Mouse (Mus musculus): ENCODE measurements around the gene BC048679. TPM values are rescaled to one million over a fixed set of nuclear protein-coding genes. Genes with fewer than 3 reads are reported as not detected.

Gene BC048679
- not detected in 2 replicates for polyA plus RNA-seq (2015; fragmentation: Nextera tagmentation; extraction: Ambion mirVana)

DNA sequence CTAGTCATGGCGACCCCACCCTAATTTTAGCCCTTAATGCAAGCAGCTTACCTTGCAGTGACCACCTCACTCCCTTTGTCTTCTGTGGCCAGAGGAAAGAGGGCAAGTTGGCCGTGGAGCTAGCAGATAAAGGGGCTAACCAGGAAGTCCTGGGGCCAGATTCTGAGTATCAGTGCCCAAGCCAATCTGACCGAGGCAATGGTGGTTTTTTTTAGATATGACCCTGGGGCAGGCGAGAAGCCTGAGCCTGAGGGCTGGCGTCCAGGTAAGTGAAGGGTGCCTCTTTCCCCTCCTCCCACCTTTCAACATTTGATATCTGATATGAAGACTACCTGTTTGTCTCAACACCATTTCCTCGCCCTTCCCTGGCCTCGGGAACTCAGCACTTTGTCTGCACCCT, at the start of gene BC048679:
TSS of gene BC048679 (minus strand) at position 101 of the 400 bp plus-strand sequence.
- whole genome bisulfite sequencing = 58% methylated on average over 7 of the region's 7 CpGs
- no peak for ATAC-seq (ENCODE audit: low FRiP score, low TSS enrichment)
- peaks cover 11% of the 10 kb centered on the region for H3K27me3 ChIP-seq (ENCODE audit: insufficient read depth, low read length)
- H3K36me3 ChIP-seq (ENCODE audit: insufficient read depth, low read length) = no peaks in the 10 kb centered on the region
- peaks cover 5% of the 10 kb centered on the region; the same call in 1 of the 2 replicates for H3K4me1 ChIP-seq (ENCODE audit: insufficient read depth, low read length)
- no peak within 1 kb of the TSS for H3K4me2 ChIP-seq (replicated peaks; ENCODE audit: low read depth, low read length)
- no peak within 1 kb of the TSS for H3K9ac ChIP-seq (replicated peaks; ENCODE audit: low read length)
- no peaks in the 10 kb centered on the region for H3K9me3 ChIP-seq (ENCODE audit: low read length)
- H3K4me3 ChIP-seq (ENCODE audit: low read length) = no peak within 1 kb of the TSS
- H3K27ac ChIP-seq (ENCODE audit: low read length) = no peak within 1 kb of the TSS

DNA sequence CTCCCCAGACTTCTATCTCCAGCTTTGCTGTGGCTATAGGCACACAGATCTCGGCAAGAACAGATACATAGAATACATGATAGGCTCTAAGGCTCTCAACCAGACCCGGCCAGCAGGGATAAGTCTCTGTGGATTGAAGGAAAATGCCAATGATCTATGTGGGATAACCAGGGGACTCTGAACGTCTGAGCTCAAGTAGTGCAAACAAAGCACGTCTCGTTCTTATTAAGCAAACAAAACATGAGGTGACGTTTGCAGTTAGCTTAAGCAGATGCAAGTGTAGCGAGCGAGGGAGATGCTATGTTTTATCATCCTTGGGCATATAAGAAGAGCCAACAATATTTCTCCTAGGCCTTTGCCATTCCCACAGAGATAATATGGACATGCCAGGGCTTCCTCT, 44.9 kb upstream of the BC048679 start:
- Histone ChIP-seq H3K27me3 (ENCODE audit: insufficient read depth, low read length) (no peaks in the 10 kb centered on the region), H3K9ac (replicated peaks; ENCODE audit: low read length) (no peak overlapping the region), H3K4me1 (ENCODE audit: insufficient read depth, low read length) (no peaks in the 10 kb centered on the region), H3K36me3 (ENCODE audit: insufficient read depth, low read length) (no peaks in the 10 kb centered on the region), H3K9me3 (ENCODE audit: low read length) (no peaks in the 10 kb centered on the region), H3K4me2 (replicated peaks; ENCODE audit: low read depth, low read length) (no peak overlapping the region), H3K4me3 (ENCODE audit: low read length) (no peak overlapping the region), H3K27ac (ENCODE audit: low read length) (no peak overlapping the region)
- 81% methylated on average over 8 of the region's 8 CpGs for WGBS
- no peak for ATAC-seq (ENCODE audit: low FRiP score, low TSS enrichment)

DNA sequence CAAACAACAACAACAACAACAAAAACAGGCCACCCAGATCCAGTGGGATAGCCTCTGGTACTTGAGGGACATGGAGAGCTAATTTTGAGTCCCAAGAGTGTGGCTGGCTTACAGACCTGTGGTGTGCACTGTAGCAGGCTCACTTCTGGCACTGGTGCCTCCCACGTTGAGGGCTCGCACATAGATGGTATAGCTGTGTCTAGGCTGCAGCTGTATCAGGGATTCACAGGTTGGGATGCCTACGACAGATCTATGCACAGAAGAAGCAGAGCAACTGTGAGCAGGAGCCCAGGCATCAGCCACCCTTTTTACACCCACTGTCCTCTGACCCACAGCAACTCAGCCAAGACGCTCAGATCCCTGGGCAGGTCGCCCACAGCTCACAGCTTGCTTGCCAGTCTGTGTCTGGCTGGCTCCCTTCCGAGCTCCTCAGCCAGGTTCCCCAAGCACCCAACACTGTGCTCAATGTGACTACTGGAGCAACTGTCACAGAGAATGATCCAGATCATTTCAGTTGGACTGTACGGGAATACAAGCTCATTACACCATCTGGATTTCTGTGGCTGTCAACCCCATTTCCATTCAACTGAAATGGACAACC, 43.9 kb upstream of the BC048679 start:
- no peak overlapping the region for H3K4me3 ChIP-seq (ENCODE audit: low read length)
- no peaks in the 10 kb centered on the region for H3K4me1 ChIP-seq (ENCODE audit: insufficient read depth, low read length)
- ATAC-seq (ENCODE audit: low FRiP score, low TSS enrichment) = no peak
- no peak overlapping the region for H3K9ac ChIP-seq (replicated peaks; ENCODE audit: low read length)
- 83% methylated on average over 7 of the region's 7 CpGs for WGBS
- no peaks in the 10 kb centered on the region for H3K27me3 ChIP-seq (ENCODE audit: insufficient read depth, low read length)
- H3K9me3 ChIP-seq (ENCODE audit: low read length) = no peaks in the 10 kb centered on the region
- no peak overlapping the region for H3K4me2 ChIP-seq (replicated peaks; ENCODE audit: low read depth, low read length)
- H3K36me3 ChIP-seq (ENCODE audit: insufficient read depth, low read length) = no peaks in the 10 kb centered on the region
- no peak overlapping the region for H3K27ac ChIP-seq (ENCODE audit: low read length)

DNA sequence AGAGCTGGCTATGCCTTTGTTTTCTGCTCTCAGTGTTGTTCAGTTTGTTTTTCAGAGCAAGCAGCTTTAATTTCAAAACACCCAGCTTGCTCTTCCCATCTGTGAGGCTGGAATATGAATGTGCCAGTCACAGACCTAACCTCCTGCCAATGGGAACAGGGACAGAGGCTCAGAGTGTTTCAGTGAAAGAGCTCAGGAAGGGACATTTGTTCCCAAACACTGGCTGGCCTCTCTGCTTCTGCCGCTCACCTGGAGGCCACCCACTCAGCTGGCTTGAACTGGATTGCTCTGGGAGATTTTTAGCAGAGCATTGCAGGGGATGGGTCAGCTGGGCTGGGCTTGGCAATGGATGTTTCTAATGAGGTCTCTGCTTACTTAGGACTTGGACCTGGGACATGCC, 42.9 kb upstream of the BC048679 start:
- H3K36me3 ChIP-seq (ENCODE audit: insufficient read depth, low read length) = no peaks in the 10 kb centered on the region
- H3K27me3 ChIP-seq (ENCODE audit: insufficient read depth, low read length) = no peaks in the 10 kb centered on the region
- no peak overlapping the region for H3K27ac ChIP-seq (ENCODE audit: low read length)
- no peak overlapping the region for H3K4me2 ChIP-seq (replicated peaks; ENCODE audit: low read depth, low read length)
- 48% methylated on average over 1 of the region's 1 CpGs for WGBS
- H3K4me1 ChIP-seq (ENCODE audit: insufficient read depth, low read length) = no peaks in the 10 kb centered on the region
- ATAC-seq (ENCODE audit: low FRiP score, low TSS enrichment) = no peak
- no peak overlapping the region for H3K4me3 ChIP-seq (ENCODE audit: low read length)
- no peak overlapping the region for H3K9ac ChIP-seq (replicated peaks; ENCODE audit: low read length)
- no peaks in the 10 kb centered on the region for H3K9me3 ChIP-seq (ENCODE audit: low read length)

DNA sequence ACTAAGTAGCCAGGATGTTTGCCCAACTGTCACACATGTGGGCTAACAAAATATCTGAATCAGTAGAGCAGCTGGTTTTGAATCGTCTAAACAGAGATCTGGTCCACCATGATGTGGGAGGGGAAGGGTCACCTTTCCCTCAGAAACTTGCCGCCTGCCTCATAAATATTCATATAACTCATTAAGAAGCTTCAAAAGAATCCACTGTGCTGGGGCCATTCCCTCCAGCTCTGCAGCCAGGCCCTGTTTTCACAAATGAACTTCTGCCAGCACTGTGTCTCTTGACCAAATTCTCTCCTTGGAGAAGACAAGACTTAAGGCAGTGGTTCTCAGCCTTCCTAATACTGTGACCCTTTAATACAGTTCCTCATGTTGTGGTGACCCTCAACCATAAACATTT, 41.5 kb upstream of the BC048679 start:
- H3K4me1 ChIP-seq (ENCODE audit: insufficient read depth, low read length) = no peaks in the 10 kb centered on the region
- H3K4me2 ChIP-seq (replicated peaks; ENCODE audit: low read depth, low read length) = no peak overlapping the region
- H3K27me3 ChIP-seq (ENCODE audit: insufficient read depth, low read length) = no peaks in the 10 kb centered on the region
- WGBS = 12% methylated on average over 2 of the region's 2 CpGs
- no peak overlapping the region for H3K27ac ChIP-seq (ENCODE audit: low read length)
- no peak for ATAC-seq (ENCODE audit: low FRiP score, low TSS enrichment)
- H3K36me3 ChIP-seq (ENCODE audit: insufficient read depth, low read length) = peaks cover 10% of the 10 kb centered on the region; the same call in 1 of the 2 replicates
- H3K4me3 ChIP-seq (ENCODE audit: low read length) = no peak overlapping the region
- no peak overlapping the region for H3K9ac ChIP-seq (replicated peaks; ENCODE audit: low read length)
- no peaks in the 10 kb centered on the region for H3K9me3 ChIP-seq (ENCODE audit: low read length)

DNA sequence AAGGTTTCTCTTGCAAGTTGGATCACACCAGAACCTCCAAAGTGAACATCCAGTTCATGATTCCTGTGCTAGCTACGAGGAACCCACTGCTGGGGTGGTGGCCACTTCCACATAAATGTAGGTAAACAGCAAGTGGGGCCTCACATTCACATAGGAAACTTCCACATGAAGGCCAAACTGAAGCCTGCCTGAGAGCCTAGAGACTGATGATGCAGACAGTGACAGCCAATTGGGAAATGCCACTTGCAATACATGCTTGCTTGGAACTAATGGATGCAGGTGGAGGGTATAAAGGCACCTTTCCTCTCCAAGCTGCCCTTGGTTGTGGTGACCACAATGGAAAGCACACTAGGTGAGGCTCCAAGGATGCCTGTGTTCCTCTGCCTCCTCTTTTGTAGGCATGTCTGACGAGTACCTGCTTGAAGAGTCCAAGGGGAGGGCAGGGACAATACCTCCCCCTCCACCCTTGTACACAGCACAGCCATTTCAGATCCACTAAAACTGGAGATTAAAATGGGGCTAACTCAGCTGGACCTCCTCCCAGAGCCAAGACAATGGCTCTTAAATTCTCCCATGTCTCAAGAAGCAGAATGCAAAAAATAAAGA, 40.1 kb upstream of the BC048679 start:
- ATAC-seq (ENCODE audit: low FRiP score, low TSS enrichment) = no peak
- H3K27me3 ChIP-seq (ENCODE audit: insufficient read depth, low read length) = no peaks in the 10 kb centered on the region

DNA sequence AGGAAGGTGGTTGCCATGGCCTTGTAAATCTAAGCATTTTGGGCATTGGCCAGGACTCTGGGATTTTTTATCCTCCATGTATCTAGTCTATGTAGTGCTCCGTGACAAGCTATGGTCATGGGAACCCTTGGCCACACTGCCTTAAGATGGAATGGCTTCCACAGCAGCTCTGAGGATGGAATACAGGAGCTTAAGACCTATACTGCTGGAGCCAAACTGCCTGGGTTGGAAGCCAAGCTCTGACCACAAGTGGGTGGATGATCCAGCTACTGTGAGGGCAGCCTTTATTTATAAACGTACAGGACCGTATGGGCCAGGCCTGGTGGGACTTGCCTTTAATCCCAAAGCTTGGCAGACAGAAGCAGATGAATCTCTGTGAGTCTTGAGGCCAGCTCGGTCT, 38.4 kb upstream of the BC048679 start:
- Histone ChIP-seq H3K36me3 (ENCODE audit: insufficient read depth, low read length) (peaks cover 39% of the 10 kb centered on the region), H3K27ac (ENCODE audit: low read length) (no peak overlapping the region)
- WGBS = 85% methylated on average over 4 of the region's 4 CpGs

More for the DNA sequence above, 40.1 kb upstream of the BC048679 start:
- no peak overlapping the region for H3K4me3 ChIP-seq (ENCODE audit: low read length)
- H3K4me2 ChIP-seq (replicated peaks; ENCODE audit: low read depth, low read length) = no peak overlapping the region
- H3K36me3 ChIP-seq (ENCODE audit: insufficient read depth, low read length) = peaks cover 24% of the 10 kb centered on the region
- no peaks in the 10 kb centered on the region for H3K4me1 ChIP-seq (ENCODE audit: insufficient read depth, low read length)
- H3K27ac ChIP-seq (ENCODE audit: low read length) = no peak overlapping the region
- no peak overlapping the region for H3K9ac ChIP-seq (replicated peaks; ENCODE audit: low read length)
- peaks cover 12% of the 10 kb centered on the region; the same call in 1 of the 2 replicates for H3K9me3 ChIP-seq (ENCODE audit: low read length)
- WGBS = 65% methylated on average over 2 of the region's 2 CpGs

DNA sequence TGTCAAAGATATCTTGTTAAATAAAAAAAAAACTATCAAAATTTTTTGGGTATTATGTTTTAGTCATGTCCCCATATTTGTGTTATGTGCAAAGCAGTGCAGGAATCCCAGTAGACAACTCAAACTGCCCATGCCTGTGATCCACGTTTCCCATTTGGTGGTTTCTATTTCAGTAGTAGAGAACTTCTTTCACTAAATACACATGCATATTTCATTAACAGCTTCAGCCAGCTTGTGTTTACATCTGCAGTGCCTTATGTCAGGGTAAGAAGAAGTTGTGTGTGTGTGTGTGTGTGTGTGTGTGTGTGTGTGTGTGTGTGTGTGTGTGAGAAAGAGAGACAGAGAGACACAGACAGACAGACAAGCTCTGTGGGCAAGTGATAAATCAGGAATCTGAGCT, 33.4 kb upstream of the BC048679 start:
- Histone ChIP-seq H3K4me2 (replicated peaks; ENCODE audit: low read depth, low read length) (no peak overlapping the region), H3K36me3 (ENCODE audit: insufficient read depth, low read length) (peaks cover 65% of the 10 kb centered on the region), H3K27me3 (ENCODE audit: insufficient read depth, low read length) (no peaks in the 10 kb centered on the region), H3K9me3 (ENCODE audit: low read length) (peaks cover 12% of the 10 kb centered on the region; the same call in 1 of the 2 replicates), H3K4me3 (ENCODE audit: low read length) (no peak overlapping the region), H3K27ac (ENCODE audit: low read length) (no peak overlapping the region), H3K9ac (replicated peaks; ENCODE audit: low read length) (no peak overlapping the region), H3K4me1 (ENCODE audit: insufficient read depth, low read length) (no peaks in the 10 kb centered on the region)
- WGBS = 85% methylated on average over 1 of the region's 1 CpGs
- ATAC-seq (ENCODE audit: low FRiP score, low TSS enrichment) = no peak

More for the DNA sequence above, 38.4 kb upstream of the BC048679 start:
- Histone ChIP-seq H3K4me1 (ENCODE audit: insufficient read depth, low read length) (no peaks in the 10 kb centered on the region), H3K4me2 (replicated peaks; ENCODE audit: low read depth, low read length) (no peak overlapping the region), H3K27me3 (ENCODE audit: insufficient read depth, low read length) (no peaks in the 10 kb centered on the region), H3K9me3 (ENCODE audit: low read length) (peaks cover 12% of the 10 kb centered on the region; the same call in 1 of the 2 replicates), H3K4me3 (ENCODE audit: low read length) (no peak overlapping the region), H3K9ac (replicated peaks; ENCODE audit: low read length) (no peak overlapping the region)
- no peak for ATAC-seq (ENCODE audit: low FRiP score, low TSS enrichment)

DNA sequence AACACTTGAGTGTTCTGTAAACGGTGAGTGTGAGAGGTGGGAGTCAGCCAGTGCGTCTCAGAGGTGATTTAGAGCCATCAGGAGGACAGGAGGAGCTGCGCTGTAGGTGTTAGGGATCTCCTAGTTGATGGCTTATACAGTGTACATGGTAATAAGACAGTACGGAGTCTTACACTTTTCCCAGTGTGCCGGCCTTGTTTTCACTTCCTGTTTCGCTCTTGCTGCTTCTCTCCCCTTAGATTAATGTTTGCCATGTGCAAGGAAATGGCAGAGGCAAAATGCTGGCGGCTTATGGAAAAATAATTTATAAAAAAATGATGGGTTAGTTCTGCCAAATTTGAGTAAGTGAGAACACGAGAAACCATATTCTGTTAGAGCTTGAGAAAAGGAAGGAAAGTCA, 30.8 kb upstream of the BC048679 start:
- no peak overlapping the region for H3K4me3 ChIP-seq (ENCODE audit: low read length)
- 78% methylated on average over 8 of the region's 8 CpGs for WGBS
- no peak overlapping the region for H3K9ac ChIP-seq (replicated peaks; ENCODE audit: low read length)
- peaks cover 49% of the 10 kb centered on the region for H3K36me3 ChIP-seq (ENCODE audit: insufficient read depth, low read length)
- no peak overlapping the region for H3K4me2 ChIP-seq (replicated peaks; ENCODE audit: low read depth, low read length)
- H3K4me1 ChIP-seq (ENCODE audit: insufficient read depth, low read length) = peaks cover 12% of the 10 kb centered on the region
- no peak overlapping the region for H3K27ac ChIP-seq (ENCODE audit: low read length)
- peaks cover 7% of the 10 kb centered on the region; the same call in 1 of the 2 replicates for H3K9me3 ChIP-seq (ENCODE audit: low read length)
- H3K27me3 ChIP-seq (ENCODE audit: insufficient read depth, low read length) = no peaks in the 10 kb centered on the region
- ATAC-seq (ENCODE audit: low FRiP score, low TSS enrichment) = no peak

DNA sequence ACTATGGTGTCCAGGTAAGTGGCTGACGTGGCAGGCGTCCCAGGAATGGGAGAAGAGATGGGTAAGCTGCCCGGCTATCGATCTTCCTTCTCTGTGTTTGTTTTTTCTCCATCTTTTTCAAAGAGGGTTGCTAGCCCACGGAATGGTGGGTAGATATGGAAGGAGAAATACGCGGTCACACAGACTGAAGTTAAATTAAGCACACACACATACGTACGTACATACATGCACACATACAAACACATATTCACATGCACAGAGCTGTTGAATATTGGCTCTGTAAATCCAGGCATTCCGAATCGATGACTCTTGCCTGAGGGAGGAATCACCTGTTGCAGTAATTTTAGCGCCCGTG, 25.6 kb upstream of the BC048679 start:
- H3K4me1 ChIP-seq (ENCODE audit: insufficient read depth, low read length) = peaks cover 18% of the 10 kb centered on the region

More for the DNA sequence above, 25.6 kb upstream of the BC048679 start:
- peak overlapping the region; percentile 80 for H3K9ac ChIP-seq (replicated peaks; ENCODE audit: low read length)
- H3K27me3 ChIP-seq (ENCODE audit: insufficient read depth, low read length) = no peaks in the 10 kb centered on the region
- peak overlapping the region; percentile 97 for H3K27ac ChIP-seq (ENCODE audit: low read length)
- H3K4me2 ChIP-seq (replicated peaks; ENCODE audit: low read depth, low read length) = peak overlapping the region; percentile 83
- H3K4me3 ChIP-seq (ENCODE audit: low read length) = peak overlapping the region; percentile 86
- 5% methylated on average over 13 of the region's 13 CpGs for WGBS
- no peaks in the 10 kb centered on the region for H3K9me3 ChIP-seq (ENCODE audit: low read length)
- ATAC-seq (ENCODE audit: low FRiP score, low TSS enrichment) = no peak
- H3K36me3 ChIP-seq (ENCODE audit: insufficient read depth, low read length) = peaks cover 3% of the 10 kb centered on the region; the same call in 1 of the 2 replicates

Data from kidney, embryonic 16.5 days (tissue).